Mouse (Mus musculus): ENCODE measurements around the gene Cdk8. TPM values are rescaled to one million over a fixed set of nuclear protein-coding genes. Genes with fewer than 3 reads are reported as not detected.

Cdk8 gene
- polyA plus RNA-seq, 1 experiment from 2014 or later: 23.4 TPM

GRCm38 (mm10) chr5:146318461-146318860, 87.4 kb downstream of the Cdk8 start:
- H3K4me1 ChIP-seq (replicated peaks): peaks cover 12% of the 10 kb centered on the region
- 89% methylated on average over 8 of the region's 8 CpGs for WGBS
- no peaks in the 10 kb centered on the region for H3K36me3 ChIP-seq
- no peak overlapping the region for H3K4me3 ChIP-seq
- no peaks in the 10 kb centered on the region for H3K27me3 ChIP-seq (ENCODE audit: insufficient read depth, poor library complexity, severe bottlenecking)
- H3K9me3 ChIP-seq: no peaks in the 10 kb centered on the region
- H3K27ac ChIP-seq: no peak overlapping the region
- DNase-seq (ENCODE audit: low spot score): no peak

DNA sequence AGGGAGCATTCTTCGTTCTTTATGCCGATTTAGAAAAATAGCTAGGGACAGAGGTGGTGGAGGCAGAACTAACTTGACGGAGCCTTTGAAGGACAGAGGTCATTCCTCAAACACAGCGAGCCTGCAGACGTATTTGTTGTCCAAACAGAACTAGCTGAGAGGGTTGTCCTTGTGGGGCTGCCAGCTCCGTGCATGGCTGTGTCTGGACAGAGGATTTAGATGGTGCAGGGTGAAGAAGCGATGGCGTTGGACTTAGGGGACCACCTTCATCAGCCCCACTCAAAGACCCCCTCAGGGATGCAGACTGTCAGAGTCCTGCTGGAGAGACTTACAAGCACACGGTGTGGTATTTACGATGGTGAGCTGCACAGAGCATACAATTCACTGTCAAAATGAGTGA, 97.9 kb downstream of the Cdk8 start:
- H3K4me3 ChIP-seq: no peak overlapping the region
- no peak overlapping the region for H3K27ac ChIP-seq
- H3K9me3 ChIP-seq: no peaks in the 10 kb centered on the region
- H3K4me1 ChIP-seq (replicated peaks): peaks cover 6% of the 10 kb centered on the region; the same call in 1 of the 2 replicates
- no peak for DNase-seq (ENCODE audit: low spot score)
- no peaks in the 10 kb centered on the region for H3K36me3 ChIP-seq
- 61% methylated on average over 10 of the region's 10 CpGs for WGBS
- H3K27me3 ChIP-seq (ENCODE audit: insufficient read depth, poor library complexity, severe bottlenecking): no peaks in the 10 kb centered on the region

GRCm38 (mm10) chr5:146329541-146329940, 98.5 kb downstream of the Cdk8 start:
- no peak overlapping the region for H3K4me3 ChIP-seq
- 86% methylated on average over 5 of the region's 5 CpGs for WGBS
- no peaks in the 10 kb centered on the region for H3K27me3 ChIP-seq (ENCODE audit: insufficient read depth, poor library complexity, severe bottlenecking)
- peaks cover 4% of the 10 kb centered on the region; the same call in 1 of the 2 replicates for H3K4me1 ChIP-seq (replicated peaks)
- DNase-seq (ENCODE audit: low spot score): no peak
- H3K36me3 ChIP-seq: no peaks in the 10 kb centered on the region
- H3K9me3 ChIP-seq: no peaks in the 10 kb centered on the region
- H3K27ac ChIP-seq: no peak overlapping the region

DNA sequence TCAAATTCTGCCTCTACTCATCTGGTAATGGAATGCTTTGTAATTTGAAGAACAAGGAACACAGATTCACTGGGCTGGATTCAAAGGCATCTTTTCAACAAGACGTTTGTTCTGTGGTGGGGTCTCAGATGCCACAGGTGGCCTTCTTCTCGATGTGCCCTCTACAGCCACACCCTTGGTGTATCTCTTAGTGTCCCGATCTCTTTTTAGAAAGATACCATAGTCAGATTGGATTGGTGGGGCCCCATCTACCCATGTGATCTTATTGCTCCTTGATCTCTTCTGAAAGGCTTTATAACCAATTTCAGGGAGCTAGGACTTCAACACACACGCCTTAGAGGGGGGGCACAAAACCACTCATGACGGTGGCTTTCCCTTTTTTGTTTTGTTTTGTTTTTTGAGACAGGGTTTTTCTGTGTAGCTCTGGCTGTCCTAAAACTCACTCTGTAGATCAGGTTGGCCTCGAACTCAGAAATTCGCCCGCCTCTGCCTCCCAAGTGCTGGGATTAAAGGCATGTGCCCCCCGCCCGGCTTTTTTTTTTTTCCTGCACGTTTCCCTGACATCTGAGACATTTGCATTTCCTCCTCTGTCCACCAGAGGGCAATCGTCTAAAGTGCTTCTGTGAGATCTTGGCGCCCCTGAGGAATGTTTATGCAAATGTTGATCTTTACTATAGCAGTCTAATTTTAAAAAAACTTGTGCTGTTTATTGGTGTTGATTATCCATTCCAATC, 99.2 kb downstream of the Cdk8 start:
- DNase-seq (ENCODE audit: low spot score): peak; percentile 31

GRCm38 (mm10) chr5:146330765-146331115, 99.7 kb downstream of the Cdk8 start:
- no peak for DNase-seq (ENCODE audit: low spot score)
- 44% methylated on average over 3 of the region's 3 CpGs for WGBS
- H3K36me3 ChIP-seq: no peaks in the 10 kb centered on the region

More for the DNA sequence above, 99.2 kb downstream of the Cdk8 start:
- peaks cover 4% of the 10 kb centered on the region; the same call in 1 of the 2 replicates for H3K4me1 ChIP-seq (replicated peaks)
- no peaks in the 10 kb centered on the region for H3K27me3 ChIP-seq (ENCODE audit: insufficient read depth, poor library complexity, severe bottlenecking)
- H3K4me3 ChIP-seq: no peak overlapping the region
- no peak overlapping the region for H3K27ac ChIP-seq
- 43% methylated on average over 13 of the region's 13 CpGs for WGBS
- no peaks in the 10 kb centered on the region for H3K9me3 ChIP-seq
- no peaks in the 10 kb centered on the region for H3K36me3 ChIP-seq

DNA sequence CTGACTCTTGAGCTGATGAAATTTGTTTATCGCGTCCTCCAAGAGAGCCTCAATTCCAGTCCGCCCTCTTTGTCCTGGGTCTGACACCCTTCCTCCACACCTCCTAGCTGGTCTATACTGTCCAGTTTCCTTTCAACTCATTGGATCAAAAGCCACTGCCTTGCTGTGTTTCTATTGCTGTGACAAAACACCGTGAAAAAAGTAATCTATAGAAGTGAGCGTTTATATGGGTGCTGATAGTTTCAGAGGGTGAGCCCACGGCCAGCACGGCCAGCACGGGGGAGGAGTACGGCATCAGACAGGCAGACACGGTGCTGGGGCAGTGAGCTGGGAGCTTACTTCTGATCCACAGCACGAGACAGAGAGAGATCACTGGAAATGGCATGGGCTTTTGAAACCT, 100.1 kb downstream of the Cdk8 start:
- H3K36me3 ChIP-seq: no peaks in the 10 kb centered on the region
- peaks cover 4% of the 10 kb centered on the region; the same call in 1 of the 2 replicates for H3K4me1 ChIP-seq (replicated peaks)
- no peak overlapping the region for H3K27ac ChIP-seq
- H3K9me3 ChIP-seq: no peaks in the 10 kb centered on the region
- no peaks in the 10 kb centered on the region for H3K27me3 ChIP-seq (ENCODE audit: insufficient read depth, poor library complexity, severe bottlenecking)
- no peak overlapping the region for H3K4me3 ChIP-seq
- no peak for DNase-seq (ENCODE audit: low spot score)
- WGBS: 82% methylated on average over 11 of the region's 11 CpGs

More at GRCm38 (mm10) chr5:146330765-146331115, 99.7 kb downstream of the Cdk8 start:
- no peaks in the 10 kb centered on the region for H3K27me3 ChIP-seq (ENCODE audit: insufficient read depth, poor library complexity, severe bottlenecking)
- H3K9me3 ChIP-seq: no peaks in the 10 kb centered on the region
- no peak overlapping the region for H3K4me3 ChIP-seq
- peaks cover 4% of the 10 kb centered on the region; the same call in 1 of the 2 replicates for H3K4me1 ChIP-seq (replicated peaks)
- H3K27ac ChIP-seq: no peak overlapping the region

DNA sequence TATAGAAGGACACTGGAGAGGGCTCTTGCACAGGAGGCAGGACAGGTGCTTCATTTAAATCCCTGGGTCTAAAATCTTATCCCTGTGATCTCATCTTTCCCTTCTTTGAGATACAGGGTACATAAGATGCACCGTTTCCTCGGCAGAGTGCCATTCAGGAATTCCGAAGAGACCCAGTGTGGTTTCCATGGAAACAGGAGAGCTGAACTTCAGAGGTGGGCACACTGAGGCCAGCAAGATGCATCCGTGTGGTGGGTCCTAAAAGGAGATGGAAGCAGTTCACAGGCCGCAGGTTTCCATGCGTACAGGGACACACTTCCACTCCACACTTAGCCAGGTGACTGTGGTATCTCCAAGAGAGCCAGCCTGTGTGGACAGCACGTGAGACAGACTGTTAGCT, 101.5 kb downstream of the Cdk8 start:
- H3K4me3 ChIP-seq: no peak overlapping the region
- H3K9me3 ChIP-seq: no peaks in the 10 kb centered on the region
- 62% methylated on average over 7 of the region's 7 CpGs for WGBS
- DNase-seq (ENCODE audit: low spot score): no peak
- no peak overlapping the region for H3K27ac ChIP-seq
- H3K4me1 ChIP-seq (replicated peaks): peaks cover 4% of the 10 kb centered on the region; the same call in 1 of the 2 replicates
- H3K27me3 ChIP-seq (ENCODE audit: insufficient read depth, poor library complexity, severe bottlenecking): no peaks in the 10 kb centered on the region
- H3K36me3 ChIP-seq: no peaks in the 10 kb centered on the region

GRCm38 (mm10) chr5:146334410-146334809, 103.4 kb downstream of the Cdk8 start:
- Histone ChIP-seq H3K4me3 (no peak overlapping the region), H3K27ac (no peak overlapping the region), H3K4me1 (replicated peaks) (no peaks in the 10 kb centered on the region), H3K36me3 (no peaks in the 10 kb centered on the region), H3K27me3 (ENCODE audit: insufficient read depth, poor library complexity, severe bottlenecking) (no peaks in the 10 kb centered on the region), H3K9me3 (no peaks in the 10 kb centered on the region)
- 92% methylated on average over 1 of the region's 1 CpGs for WGBS
- DNase-seq (ENCODE audit: low spot score): no peak

GRCm38 (mm10) chr5:146338064-146338463, 107.0 kb downstream of the Cdk8 start:
- Histone ChIP-seq H3K4me1 (replicated peaks) (no peaks in the 10 kb centered on the region), H3K27me3 (ENCODE audit: insufficient read depth, poor library complexity, severe bottlenecking) (no peaks in the 10 kb centered on the region), H3K27ac (no peak overlapping the region), H3K4me3 (no peak overlapping the region), H3K36me3 (no peaks in the 10 kb centered on the region), H3K9me3 (no peaks in the 10 kb centered on the region)
- WGBS: 60% methylated on average over 9 of the region's 9 CpGs
- DNase-seq (ENCODE audit: low spot score): no peak

DNA sequence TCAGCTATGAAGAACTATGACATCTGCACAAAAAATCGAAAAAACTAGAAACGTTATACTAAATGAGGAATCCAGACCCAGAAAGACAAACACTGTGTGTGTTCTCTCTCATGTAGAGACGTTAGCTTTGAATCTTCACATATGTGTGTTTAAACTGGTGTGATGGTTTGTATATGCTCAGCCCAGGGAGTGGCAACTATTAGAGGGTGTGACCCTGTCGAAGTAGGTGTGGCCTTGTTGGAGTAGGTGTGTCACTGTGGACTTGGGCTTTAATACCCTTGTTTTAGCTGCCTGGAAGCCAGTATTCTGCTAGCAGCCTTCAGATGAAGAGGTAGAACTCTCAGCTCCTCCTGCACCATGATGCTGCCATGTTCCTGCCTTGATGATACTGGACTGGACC, 109.0 kb downstream of the Cdk8 start:
- no peaks in the 10 kb centered on the region for H3K27me3 ChIP-seq (ENCODE audit: insufficient read depth, poor library complexity, severe bottlenecking)
- no peaks in the 10 kb centered on the region for H3K4me1 ChIP-seq (replicated peaks)
- H3K9me3 ChIP-seq: no peaks in the 10 kb centered on the region
- DNase-seq (ENCODE audit: low spot score): no peak
- no peak overlapping the region for H3K27ac ChIP-seq
- H3K36me3 ChIP-seq: no peaks in the 10 kb centered on the region
- 82% methylated on average over 4 of the region's 4 CpGs for WGBS
- H3K4me3 ChIP-seq: no peak overlapping the region

GRCm38 (mm10) chr5:146344911-146345686, 114.1 kb downstream of the Cdk8 start:
- DNase-seq (ENCODE audit: low spot score): no peak

GRCm38 (mm10) chr5:146347081-146347480, 116.1 kb downstream of the Cdk8 start:
- Histone ChIP-seq H3K36me3 (no peaks in the 10 kb centered on the region), H3K4me3 (no peak overlapping the region), H3K27ac (no peak overlapping the region), H3K4me1 (replicated peaks) (no peaks in the 10 kb centered on the region), H3K27me3 (ENCODE audit: insufficient read depth, poor library complexity, severe bottlenecking) (no peaks in the 10 kb centered on the region), H3K9me3 (no peaks in the 10 kb centered on the region)
- DNase-seq (ENCODE audit: low spot score): no peak
- 89% methylated on average over 6 of the region's 6 CpGs for WGBS

More at GRCm38 (mm10) chr5:146344911-146345686, 114.1 kb downstream of the Cdk8 start:
- H3K27ac ChIP-seq: no peak overlapping the region
- no peaks in the 10 kb centered on the region for H3K36me3 ChIP-seq
- no peaks in the 10 kb centered on the region for H3K9me3 ChIP-seq
- 91% methylated on average over 12 of the region's 12 CpGs for WGBS
- H3K4me1 ChIP-seq (replicated peaks): no peaks in the 10 kb centered on the region
- no peaks in the 10 kb centered on the region for H3K27me3 ChIP-seq (ENCODE audit: insufficient read depth, poor library complexity, severe bottlenecking)
- no peak overlapping the region for H3K4me3 ChIP-seq

DNA sequence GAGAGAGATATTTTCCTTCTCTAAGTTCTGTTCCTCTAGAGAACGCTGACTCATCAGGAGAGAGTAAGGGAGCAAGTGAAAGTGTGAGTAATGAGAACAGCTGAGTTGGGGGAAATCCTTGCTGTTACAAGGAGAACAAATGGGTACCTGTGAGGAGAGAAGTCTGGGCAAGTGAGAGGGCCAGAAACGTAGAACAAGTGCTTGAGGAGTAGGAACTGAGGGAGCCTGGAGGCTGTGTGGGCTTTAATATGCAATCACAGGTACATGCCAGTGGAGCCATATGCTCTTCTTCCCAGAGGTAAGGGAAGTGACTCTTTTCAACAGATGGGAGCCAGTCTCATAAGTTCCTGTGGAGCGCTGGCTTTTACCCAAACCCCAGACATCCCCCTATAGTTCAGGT, 118.2 kb downstream of the Cdk8 start:
- Histone ChIP-seq H3K4me1 (replicated peaks) (no peaks in the 10 kb centered on the region), H3K4me3 (no peak overlapping the region), H3K36me3 (no peaks in the 10 kb centered on the region), H3K27me3 (ENCODE audit: insufficient read depth, poor library complexity, severe bottlenecking) (no peaks in the 10 kb centered on the region), H3K27ac (no peak overlapping the region), H3K9me3 (no peaks in the 10 kb centered on the region)
- DNase-seq (ENCODE audit: low spot score): no peak
- 77% methylated on average over 3 of the region's 3 CpGs for WGBS

Measured in hindbrain, embryonic 10.5 days (tissue).